Mouse (Mus musculus) adrenal gland, postnatal 10 days (tissue): ENCODE data around the gene Mfsd13b. TPM values are rescaled to one million over a fixed set of nuclear protein-coding genes. Genes with fewer than 3 reads are reported as not detected.
A peak's percentile ranks its signal among the peaks of the same experiment; 100 is the strongest.
"Not testable (repeated sequence)": the region's sequence is repeated elsewhere in the genome, so short reads cannot be mapped to it uniquely, and the experiment has no call there.

Experiments
- DNase-seq: peaks from one replicate; pipeline ENCODE4 v3.0.0; 2021; ENCODE audit warnings: mixed read lengths
- total RNA-seq, 2 experiments: library from RNA; stranded (reverse); gene quantifications; 2 replicates each; pipeline ENCODE4 v1.2.3; 2021

The Mfsd13b gene
- total RNA-seq, 2 experiments from 2014 or later, result 0.15 TPM; not detected in 1

DNA sequence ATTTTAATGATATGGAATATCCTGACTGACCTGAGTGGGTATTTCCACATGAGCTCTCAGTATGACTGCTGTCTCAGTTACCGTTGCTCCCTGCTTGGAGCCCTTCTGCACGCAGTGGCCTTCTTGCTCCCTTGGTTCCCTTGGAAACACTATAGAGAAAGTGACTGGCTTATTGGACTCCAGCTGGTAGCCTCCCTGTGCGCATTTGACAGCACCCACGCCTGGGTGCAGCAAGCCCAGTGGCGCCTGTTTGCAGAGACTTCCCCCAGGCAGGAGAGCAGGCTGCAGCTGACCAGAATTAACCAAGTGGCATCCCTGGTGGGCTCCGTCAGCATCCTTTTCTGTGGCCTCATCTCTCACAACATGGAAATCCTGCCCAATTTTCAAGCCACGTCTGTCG, 8.9 kb downstream of the Mfsd13b start:
- DNase-seq, result no peak

DNA sequence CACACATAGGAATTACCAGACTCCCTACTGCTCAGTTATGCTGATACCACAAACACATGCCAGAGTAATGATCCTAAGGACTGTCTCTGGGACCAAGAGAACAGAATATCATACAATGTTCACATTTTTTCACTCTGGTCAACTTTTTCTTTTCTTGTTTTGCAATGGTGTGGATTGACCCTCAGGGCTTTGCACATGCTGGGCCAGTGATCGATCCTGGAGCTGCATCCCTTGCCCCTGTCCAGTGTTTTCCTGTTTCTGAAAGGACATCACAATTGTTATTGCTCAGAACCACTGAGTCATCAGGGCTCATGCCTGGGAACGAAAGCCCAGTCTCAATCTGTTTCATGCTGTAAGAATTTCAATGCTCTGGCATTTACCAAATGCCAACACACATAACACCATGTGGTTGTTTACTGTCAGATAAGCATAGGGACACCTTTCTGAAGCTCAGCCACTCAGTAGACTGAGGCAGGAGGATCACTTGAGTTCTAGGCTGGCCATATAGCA, 16.8 kb downstream of the Mfsd13b start:
- no peak for DNase-seq

DNA sequence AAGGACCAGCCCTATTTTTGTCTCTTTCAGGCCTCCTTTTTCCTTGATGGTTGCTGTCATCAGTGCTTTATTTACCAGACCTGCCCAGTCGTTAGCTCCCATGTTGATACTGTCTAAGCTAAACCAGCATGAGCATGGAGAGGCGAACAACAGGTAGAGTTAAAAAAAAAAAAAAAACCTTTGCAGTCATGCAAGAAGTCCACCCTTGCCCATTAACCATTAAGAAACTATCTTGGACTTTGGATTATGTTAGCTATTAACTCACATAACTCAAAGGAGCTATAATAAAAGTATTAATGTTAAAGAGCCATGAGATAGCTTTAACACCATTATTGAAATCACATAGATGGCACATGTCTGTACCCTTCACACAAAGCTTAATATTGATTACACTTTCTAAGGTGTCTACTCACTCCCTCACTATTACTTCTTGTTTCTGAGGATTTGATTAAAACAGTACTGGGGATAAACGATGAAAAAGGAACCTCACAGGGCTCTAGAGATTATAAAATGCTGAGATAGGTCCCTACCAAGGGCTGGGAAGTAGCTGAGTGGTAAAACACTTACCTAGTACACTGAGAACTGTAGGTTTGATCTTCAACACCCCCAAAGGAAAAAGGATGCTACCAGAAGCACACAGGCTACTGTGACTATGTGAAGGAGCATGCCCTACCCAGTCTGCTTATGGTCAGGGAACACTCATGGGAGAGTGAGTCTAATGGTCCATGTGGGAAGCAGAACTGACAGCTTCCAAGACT, 17.9 kb downstream of the Mfsd13b start:
- DNase-seq, result no peak

DNA sequence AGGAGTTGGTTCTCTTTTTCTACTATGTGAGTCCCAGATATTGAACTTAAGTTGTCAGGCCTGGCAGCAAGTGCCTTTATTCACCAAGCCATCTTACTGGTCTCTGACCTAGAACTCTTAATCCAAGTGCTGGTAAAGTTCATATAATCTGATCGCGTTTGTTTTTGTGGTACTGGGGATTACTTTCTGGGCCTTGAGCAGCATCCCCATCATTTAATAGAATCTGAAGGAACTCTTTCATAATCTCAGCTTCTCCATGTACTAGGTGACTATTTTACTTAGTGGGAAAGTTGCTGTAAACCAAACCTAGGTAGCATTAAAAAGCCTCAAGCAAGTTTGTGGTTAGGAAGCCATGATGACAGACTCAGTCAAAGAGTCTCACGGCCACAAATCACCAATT, 19.6 kb downstream of the Mfsd13b start:
- DNase-seq, result no peak

DNA sequence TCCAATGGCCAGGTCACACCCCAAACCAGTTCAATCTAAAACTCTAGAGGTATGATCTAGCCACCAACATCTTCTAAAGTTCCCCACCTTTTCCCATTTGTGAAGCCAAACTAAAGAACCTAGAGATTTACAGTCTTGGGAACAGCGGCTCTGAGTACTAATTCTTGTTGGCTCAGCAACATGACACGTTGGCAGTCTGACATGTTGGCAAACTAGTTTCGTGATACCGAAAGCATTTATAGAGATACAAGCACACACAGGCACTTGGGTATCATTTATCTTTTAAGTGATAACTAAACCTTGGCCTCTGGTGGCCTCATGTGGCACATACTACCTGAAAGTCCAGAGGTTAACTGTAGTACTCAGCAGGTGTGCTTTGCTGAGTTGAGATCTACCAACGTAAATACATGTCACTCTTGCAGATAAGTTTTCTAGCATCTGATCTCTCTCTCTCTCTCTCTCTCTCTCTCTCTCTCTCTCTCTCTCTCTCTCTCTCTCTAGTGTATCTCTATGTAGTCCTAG, 20.2 kb downstream of the Mfsd13b start:
- peak; percentile 29 for DNase-seq

DNA sequence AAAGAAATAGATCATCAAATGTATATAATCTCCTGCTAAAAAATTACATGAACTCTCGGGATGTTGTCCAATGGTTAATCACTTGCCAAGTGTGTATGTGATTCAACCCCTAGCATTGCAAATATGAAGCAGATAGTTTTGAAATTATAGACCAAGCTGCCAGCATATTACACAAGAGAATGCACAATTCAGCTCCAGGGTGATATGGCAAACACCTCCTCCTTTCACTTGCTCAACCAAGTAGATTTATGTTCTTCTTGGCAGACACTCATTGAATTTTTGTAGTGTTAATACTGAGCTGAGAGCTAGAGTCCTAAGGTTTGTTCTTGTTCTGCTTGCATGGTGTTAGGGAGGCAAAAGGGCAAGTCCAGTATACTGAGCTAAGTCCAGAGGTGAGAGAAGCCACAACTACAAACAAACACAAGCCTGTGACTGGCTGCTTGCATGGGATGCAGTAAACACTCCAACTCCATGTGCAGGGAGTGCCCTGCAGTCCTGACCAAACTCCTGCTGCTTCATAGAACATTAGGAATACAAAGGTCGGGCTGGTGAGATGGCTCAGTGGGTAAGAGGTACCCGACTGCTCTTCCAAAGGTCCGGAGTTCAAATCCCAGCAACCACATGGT, 21.6 kb downstream of the Mfsd13b start:
- DNase-seq, result peak; percentile 19

DNA sequence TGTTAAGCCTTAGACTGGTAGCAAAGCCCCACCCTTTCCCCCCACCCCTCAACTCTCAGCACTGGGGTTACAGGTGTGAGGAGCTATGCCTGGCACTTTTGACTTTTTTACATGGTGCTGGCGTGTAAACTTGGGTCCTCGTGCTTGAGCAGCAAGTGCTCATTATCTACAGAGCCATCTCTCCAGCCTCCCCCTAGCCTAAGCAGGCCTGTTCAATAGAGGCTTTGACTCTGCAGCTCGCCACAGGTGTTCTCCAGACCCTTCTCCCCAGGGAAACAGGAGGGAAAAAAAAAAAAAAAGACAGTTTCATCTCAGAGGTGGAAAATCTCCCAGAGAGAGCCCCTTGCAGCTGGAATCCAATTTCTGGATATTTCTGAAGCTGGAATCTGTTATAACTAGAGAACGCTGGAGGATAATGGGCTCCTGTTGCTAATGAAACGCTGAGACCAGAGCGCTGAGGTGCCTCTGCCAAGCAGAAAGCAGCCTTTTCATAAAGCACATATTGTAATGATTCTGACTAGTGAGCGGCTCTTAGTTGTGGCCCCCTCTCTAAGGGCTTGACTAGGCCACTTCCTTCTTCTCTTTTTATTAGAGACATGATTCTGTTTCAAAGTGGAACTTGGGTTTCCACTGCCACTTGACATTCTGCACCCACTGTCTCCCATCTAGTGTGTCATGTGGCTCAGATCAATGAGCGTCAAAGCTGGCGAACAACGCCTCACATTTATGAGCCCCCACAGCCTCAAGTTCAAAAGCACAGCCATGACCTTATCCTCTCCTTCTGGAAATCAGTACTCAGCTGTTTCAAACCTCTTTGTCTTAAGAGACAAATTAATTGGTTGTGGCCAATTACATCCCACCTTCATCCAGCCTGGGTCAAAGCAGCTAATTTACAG, 29.7 kb downstream of the Mfsd13b start:
- no peak for DNase-seq

DNA sequence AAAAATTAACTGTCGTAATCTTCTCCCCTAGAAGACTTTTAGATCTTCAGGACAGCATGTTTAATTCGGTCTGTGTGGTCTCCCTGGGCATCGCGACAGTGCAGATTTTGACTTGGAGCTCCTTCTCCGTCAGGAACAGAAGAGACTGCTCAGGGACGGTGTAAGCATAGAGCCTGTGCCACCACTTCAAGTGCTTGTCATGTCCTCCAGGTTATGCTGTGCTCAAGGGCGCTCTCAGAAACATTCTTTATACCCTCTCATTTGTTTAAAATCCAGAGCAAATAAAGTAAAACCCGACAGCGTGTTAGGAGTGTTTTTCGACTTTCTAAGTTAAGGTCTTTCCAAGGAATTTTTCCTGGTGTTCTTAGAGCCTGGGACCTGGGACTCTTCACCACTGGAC, 32.2 kb downstream of the Mfsd13b start:
- DNase-seq, result no peak

DNA sequence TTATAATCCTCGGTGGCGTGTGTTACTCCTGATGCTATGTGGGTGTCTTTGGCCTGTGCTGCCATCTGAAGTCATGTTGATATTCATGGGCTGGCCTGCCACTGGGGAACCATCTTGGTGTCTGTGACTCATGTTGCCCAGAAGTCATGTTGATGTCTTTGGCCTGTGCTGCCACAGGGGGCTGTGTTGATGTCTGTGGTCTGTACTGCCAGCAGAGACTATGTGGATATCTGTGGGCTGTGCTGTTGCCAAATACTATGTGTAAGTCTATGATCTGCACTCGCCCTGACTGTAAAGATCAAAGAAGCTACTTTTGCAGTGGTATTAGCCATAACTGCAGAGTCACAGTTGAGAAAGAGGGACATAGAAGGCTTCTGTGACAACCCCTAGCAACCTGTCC, 36.5 kb downstream of the Mfsd13b start:
- DNase-seq, result no peak

DNA sequence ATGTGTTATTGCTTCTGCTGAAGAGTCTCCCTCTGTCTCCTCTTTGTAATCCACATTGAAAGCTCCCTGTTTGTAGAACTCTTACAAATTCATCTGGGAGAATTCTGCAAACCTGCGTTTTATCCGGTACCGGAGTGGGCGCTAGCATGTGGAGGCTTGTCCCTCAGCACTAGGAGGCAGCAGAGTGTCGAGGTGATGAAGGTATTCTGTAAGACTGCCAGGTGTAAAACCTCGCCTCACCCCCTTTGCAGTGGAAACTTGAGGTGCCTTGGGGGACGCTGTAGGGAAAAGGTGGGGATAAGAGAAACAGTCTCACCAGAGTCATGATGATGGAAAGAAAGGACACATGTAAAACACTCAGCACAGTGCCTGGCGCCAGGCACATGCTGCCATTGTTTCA, 38.0 kb downstream of the Mfsd13b start:
- peak; percentile 33 for DNase-seq

DNA sequence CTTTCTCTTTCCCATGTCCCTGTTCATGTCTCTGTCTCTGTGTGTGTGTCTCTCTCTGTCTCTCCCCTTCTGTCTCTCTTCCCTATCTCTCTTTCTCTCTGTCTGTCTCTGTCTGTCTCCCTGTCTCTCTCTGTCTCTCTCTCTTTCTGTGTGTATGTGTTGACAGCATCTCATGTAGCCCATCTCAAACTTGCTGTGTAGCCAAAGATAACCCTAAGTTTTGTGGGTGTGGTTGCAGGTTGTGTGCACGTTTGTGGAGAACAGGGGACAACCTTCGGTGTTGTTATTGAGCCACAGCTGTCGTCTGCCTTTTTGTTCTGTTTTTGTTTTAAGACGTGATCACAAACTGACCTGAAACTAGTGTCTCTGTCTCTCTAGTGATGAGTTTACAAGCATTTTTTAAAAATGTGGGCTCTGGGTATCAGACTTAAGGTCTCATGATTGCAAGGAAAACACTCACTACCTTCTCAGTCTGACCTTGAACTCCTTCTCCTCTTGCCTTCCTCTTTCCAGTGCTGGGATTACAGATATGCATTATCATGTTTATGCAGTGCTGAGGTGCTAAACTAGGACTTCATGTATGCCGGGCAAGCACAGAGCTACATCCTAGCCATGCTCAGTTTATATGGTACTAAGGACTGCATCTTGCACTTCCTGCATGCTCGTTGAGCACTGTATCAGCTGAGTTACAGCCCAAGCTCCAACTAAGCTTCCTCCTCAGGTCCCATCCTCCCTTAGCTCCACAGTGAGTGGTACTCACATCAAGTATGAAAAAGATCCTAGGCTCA, 43.1 kb downstream of the Mfsd13b start:
- no peak for DNase-seq

DNA sequence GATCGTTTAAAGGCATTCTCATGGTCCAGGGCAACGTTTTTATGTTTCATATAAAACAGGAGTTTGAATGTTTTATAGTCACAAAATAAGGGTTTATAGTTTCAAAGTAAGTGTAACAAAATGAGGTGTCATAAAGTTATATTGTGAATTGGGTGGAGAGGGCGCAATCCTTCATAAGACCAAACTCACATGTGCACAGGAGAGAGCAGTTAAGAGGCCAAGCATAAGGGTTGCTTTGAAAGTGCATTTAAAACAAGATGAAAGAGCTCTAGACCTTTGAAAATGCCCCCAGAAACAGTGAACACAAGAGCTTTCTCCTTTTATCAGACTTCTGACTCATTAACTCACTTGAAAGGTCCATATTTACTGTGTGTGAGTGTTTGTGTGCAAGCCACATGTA, 44.0 kb downstream of the Mfsd13b start:
- DNase-seq, result no peak

DNA sequence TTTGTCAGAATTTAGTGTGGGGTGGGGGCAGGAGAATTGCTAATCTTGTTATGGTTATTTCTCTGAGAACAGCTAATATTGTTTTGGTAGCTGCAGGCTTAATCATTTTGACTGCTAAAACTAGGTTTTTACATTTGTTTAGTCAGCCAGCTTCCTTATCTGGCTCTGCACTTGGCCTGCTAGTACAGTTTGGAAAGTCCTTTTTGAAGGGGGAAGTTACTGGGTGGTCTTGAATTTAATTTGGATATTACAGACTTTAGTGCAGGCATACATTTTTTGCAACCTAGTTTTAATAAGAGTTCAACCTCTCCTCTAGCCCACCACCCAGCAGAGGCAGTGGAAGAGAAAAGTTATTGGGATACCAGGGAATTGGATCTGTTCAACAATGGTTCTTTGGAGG, 47.6 kb downstream of the Mfsd13b start:
- DNase-seq, result not testable (repeated sequence)

DNA sequence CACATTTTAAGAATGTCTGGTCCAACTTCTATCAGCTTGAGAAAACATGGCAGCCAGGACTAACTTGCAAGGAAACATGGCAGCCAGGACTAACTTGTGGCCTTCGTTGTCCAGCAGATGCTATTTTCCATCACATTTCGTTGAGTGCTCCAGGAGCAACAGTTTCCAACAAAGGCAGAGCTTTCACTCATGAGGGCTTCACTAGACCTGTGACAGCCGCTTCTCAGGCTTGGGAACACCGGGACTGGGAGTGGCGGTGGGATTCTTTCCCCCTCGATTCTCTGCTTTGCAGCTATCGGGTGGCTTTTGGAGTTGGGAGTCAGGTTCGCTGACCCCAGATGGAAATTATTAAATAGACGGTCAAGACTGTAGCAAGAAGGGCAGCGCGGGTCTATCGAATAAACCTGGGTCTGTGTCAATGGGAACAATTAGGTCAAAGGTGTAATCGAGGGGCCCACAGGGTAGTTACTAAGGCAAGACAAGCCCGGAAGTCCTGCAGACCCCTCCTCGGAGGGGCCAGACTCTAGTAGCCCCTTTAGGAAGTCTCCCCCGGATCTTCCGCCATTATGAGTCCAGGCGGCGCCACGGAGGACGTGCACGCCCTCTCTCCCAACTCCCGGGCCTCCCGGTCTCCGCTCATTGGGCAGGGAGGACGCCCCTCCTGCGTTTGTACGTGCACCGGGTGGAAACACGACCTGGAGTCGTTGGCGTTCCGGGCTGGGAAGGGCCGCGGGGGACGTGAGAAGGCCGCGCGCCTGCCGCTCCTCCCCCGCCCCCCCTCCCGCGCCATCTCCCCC, 51.7 kb downstream of the Mfsd13b start, which contains the start of gene Mettl9:
Mettl9 (plus strand) TSS at position 590 of the 797 bp plus-strand sequence.
- peak; percentile 99 for DNase-seq

DNA sequence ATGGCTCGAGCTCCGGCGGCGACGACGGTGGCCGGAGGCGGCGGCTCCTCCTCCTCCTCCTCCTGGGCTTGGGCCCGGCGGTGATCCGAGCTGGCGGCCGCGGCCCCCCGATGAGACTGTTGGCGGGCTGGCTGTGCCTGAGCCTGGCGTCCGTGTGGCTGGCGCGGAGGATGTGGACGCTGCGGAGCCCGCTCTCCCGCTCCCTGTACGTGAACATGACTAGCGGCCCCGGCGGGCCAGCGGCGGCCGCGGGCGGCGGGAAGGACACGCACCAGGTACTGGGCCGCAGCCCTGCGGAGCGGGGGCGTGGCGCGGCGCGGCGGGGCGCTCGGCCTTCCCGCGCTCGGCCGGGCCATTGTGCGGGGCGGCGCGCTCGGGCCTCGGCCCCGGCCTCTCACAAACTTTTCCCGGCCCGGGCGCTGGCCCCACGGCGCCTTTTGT, 52.4 kb downstream of the Mfsd13b start:
- no peak for DNase-seq

DNA sequence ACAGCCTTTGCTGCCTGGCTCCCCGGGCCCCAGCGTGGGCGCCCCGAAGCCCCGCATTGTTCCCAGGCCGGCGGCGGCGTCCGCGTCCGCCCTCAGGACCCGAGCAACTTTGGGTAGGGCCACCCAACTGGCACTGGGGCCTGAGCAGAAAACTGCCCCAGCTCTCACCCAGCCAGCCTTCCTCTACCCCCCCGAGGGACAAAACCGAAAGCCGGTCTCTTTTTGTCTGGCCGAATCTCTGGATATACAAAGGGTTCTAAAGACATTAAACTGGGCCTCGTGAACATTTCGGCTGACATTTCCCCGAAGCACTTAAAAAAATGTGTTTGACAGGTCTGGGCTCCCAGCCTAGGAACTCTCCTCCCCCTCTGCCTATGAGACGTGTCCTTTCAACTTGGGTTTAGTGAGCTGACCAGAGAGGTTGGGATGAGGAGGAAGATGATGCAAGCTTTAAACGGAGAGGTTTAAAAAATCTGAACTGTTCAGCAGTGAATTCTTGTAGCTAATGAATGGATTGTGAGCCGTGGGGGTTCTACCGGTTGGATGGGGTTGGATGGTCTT, 52.9 kb downstream of the Mfsd13b start:
- peak; percentile 67 for DNase-seq

DNA sequence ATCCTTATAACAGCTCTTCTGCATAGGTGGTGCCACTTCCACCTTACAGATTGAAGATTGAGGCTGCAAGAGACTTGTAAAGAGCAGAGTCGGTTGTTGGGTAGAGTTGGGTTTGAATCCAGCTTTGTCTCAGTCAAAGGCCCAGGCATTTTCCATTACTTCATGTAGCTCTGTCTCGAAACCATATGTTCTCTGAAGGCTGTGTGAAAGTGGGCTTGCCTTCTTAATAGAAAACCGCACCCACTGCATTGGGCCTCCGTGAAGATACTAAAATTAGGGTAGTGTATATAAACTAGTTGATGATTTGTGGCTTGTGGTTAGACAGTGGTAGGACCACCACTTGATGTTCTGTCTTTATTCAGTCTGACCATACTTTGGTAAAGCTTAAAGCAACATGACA, 58.3 kb downstream of the Mfsd13b start:
- DNase-seq, result no peak

DNA sequence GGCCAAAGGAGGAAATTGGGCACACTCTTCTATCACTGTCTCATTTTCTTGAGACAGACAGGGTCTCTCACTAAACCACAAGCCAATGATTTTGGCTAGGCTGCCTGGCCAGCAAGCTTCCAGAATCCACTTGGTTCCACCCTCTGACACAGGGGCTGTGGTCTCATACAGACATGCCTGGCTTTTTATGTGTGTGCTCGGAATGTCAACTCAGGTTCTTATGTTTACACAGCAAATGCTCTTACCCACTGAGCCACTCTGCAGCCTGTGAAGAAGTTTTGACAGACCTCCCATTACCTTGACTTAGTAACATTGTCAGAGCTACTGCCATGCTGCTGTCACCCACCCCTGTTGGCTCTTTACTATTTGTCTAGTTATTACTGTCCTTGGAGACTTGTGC, 59.7 kb downstream of the Mfsd13b start:
- DNase-seq, result no peak

DNA sequence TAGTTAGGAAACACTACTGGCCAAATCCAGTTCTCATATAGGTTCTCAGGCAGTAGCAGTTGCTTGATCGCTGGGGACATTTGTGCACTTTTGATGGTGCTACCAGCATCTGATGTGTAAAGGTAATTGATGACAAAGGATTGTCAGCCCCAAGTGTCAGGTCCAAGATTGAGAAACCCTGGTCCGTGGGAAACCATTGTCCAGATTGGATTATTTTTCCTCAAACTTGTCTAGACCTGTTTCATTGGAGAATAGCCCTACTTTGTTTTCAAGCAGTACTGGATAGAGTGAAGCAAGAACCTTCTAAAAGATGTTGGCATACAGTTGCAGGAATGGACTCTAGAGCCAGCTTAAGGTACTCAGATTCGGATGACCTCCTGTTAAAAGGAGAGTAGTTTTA, 60.7 kb downstream of the Mfsd13b start:
- DNase-seq, result no peak

DNA sequence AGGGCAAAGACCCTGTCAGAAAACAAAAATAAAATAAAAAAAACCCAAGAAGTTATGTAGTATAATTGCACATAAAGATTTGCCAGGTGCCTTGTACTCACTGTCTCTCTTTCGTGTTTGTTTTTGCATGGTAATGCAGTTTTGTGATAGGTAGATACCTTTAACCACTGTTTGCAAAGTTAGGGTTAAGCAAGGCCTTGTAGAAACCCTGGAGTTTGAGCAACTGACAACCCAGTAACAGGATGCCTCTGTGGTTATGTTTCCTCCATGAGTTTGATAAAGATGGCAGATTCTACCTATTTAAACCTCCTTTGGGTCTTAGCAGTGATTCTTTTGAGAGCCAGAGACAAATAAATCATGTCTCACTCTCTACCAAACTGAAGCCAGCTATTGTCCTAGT, 61.2 kb downstream of the Mfsd13b start:
- DNase-seq, result no peak
